Mouse (Mus musculus): ENCODE data around the gene Agpat1.

DNA sequence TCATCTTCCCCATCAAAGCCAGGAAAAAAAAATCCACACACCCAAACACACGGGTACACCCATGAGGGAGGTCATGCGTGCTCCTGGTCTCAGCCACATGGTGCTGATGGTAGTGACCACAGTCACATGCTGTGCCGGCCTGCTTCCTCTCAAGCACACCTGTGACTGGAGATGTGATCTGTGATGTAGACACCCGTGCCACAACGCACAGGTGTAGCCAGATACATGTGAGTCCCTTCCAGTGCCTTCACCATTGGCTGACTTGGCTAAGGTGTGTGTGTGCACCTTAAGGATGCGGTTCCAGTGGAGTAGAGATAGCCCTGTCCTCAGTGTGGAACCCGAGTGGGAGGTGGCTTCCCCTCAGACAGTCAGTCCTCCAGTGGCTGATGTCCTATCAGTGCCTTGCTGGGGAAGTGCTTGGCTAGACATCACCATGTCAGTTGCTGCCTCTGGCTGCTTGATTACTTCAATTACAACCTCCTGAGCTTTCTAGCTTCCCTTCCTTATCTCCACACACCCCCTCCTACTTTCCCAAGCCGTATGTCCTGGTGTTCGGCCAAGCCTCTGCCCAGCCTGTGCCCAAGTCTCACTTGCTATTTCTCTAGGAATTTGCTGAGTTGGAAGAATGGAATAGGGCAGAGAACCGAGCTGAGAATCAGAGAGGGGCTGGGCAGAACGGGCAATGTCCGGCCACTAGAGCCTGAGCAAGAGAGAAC is 55.3 kb downstream of the Agpat1 start:
- TF ChIP-seq E2F4 (IDR thresholded peaks at IDR 0.05; ENCODE audit: insufficient replicate concordance, low read depth, low read length) (no peak), POLR2AphosphoS2 (IDR thresholded peaks at IDR 0.05; ENCODE audit: low read depth, low read length) (no peak), TBP (conservative IDR thresholded peaks at IDR 0.05; ENCODE audit: low read depth, low read length) (no peak), IRF4 (IDR thresholded peaks at IDR 0.05; ENCODE audit: low read depth, low read length) (no peak), JUND (conservative IDR thresholded peaks at IDR 0.05; ENCODE audit: low read depth, low read length) (no peak), SIN3A (IDR thresholded peaks at IDR 0.05; ENCODE audit: low read length) (no peak), GABPA (IDR thresholded peaks at IDR 0.05; ENCODE audit: insufficient replicate concordance, low read depth, low read length) (no peak), ZNF384 (IDR thresholded peaks at IDR 0.05; ENCODE audit: low read depth, low read length) (no peak), CTCF (conservative IDR thresholded peaks at IDR 0.05 in 1 of 2, IDR thresholded peaks at IDR 0.05 in 1 of 2; ENCODE audit: low read depth in 2 of 2, low read length in 2 of 2) (no peak), MXI1 (IDR thresholded peaks at IDR 0.05; ENCODE audit: low read depth, low read length) (no peak), USF1 (IDR thresholded peaks at IDR 0.05; ENCODE audit: low read depth, low read length) (no peak), NRF1 (IDR thresholded peaks at IDR 0.05; ENCODE audit: low read depth, low read length) (no peak), POLR2A (IDR thresholded peaks at IDR 0.05; ENCODE audit: low read depth, low read length) (no peak)
